In genomic region chr14:21659155-21659554, GRCm38 (mm10) we compare ENCODE assay signal across 8 mouse cellular contexts. TPM values are rescaled to one million over a fixed set of nuclear protein-coding genes. Genes with fewer than 3 reads are reported as not detected.
DNase-seq lines count a peak whose midpoint lies in the region; ATAC-seq lines count a peak whose summit lies in the region.

No protein-coding gene starts in this region.

- H3K4me3 ChIP-seq in embryonic facial prominence, embryonic 14.5 days (ENCODE audit: low read depth, low read length), result no peak overlapping the region
- H3K4me3 ChIP-seq in heart, embryonic 14.5 days (ENCODE audit: control insufficient read depth in 1 of 2, insufficient read depth in 1 of 2, low read depth in 1 of 2, low read length in 2 of 2), result peak overlapping the region in 1 of 2 experiments; percentile 29; a peak in 2 of 4 replicates
- H3K4me3 ChIP-seq in midbrain, embryonic 16.5 days (ENCODE audit: low read depth, low read length), result no peak overlapping the region

- H3K27me3 ChIP-seq in embryonic facial prominence, embryonic 14.5 days (replicated peaks; ENCODE audit: control insufficient read depth, insufficient read depth, low read length), result no peaks in the 10 kb centered on the region
- no peaks in the 10 kb centered on the region for H3K27me3 ChIP-seq in heart, embryonic 14.5 days (ENCODE audit: control insufficient read depth, insufficient read depth, low read length)
- no peaks in the 10 kb centered on the region; the same call in 1 of the 2 replicates for H3K27me3 ChIP-seq in midbrain, embryonic 16.5 days (ENCODE audit: control insufficient read depth, insufficient read depth, low read depth, low read length)

- WGBS in embryonic facial prominence, embryonic 14.5 days, result 57% methylated on average over 13 of the region's 13 CpGs
- WGBS in heart, embryonic 14.5 days, result 25% methylated on average over 13 of the region's 13 CpGs
- WGBS in midbrain, embryonic 16.5 days, result 63% methylated on average over 13 of the region's 13 CpGs

- ATAC-seq in embryonic facial prominence, embryonic 14.5 days (ENCODE audit: low read depth), result peak; percentile 78
- ATAC-seq in heart, embryonic 14.5 days (ENCODE audit: insufficient number of reproducible peaks, insufficient read depth, low FRiP score, low read depth), result peak; percentile 84
- peak; percentile 55; the same call in 1 of the 2 replicates for ATAC-seq in midbrain, embryonic 16.5 days

- peaks cover 48% of the 10 kb centered on the region for H3K36me3 ChIP-seq in embryonic facial prominence, embryonic 14.5 days (ENCODE audit: control insufficient read depth, insufficient read depth, low read length)
- H3K36me3 ChIP-seq in heart, embryonic 14.5 days (ENCODE audit: control insufficient read depth, insufficient read depth, low read length), result peaks cover 36% of the 10 kb centered on the region
- H3K36me3 ChIP-seq in midbrain, embryonic 16.5 days (ENCODE audit: control insufficient read depth, insufficient read depth, low read length), result no peaks in the 10 kb centered on the region

- no peaks in the 10 kb centered on the region for H3K9me3 ChIP-seq in embryonic facial prominence, embryonic 14.5 days (ENCODE audit: control insufficient read depth, low read length)
- no peaks in the 10 kb centered on the region for H3K9me3 ChIP-seq in heart, embryonic 14.5 days (ENCODE audit: control insufficient read depth, low read length)
- H3K9me3 ChIP-seq in midbrain, embryonic 16.5 days (replicated peaks; ENCODE audit: control insufficient read depth, low read length, poor library complexity, severe bottlenecking), result no peaks in the 10 kb centered on the region

- no peak overlapping the region for H3K9ac ChIP-seq in embryonic facial prominence, embryonic 14.5 days (ENCODE audit: low read depth, low read length)
- H3K9ac ChIP-seq in heart, embryonic 14.5 days (ENCODE audit: low read length), result 0 out of 2 replicates have a peak overlapping the region, but pooled peaks have one; percentile 19
- no peak overlapping the region for H3K9ac ChIP-seq in midbrain, embryonic 16.5 days (ENCODE audit: low read depth, low read length)

- H3K4me1 ChIP-seq in embryonic facial prominence, embryonic 14.5 days (ENCODE audit: control insufficient read depth, insufficient read depth, low read length), result no peaks in the 10 kb centered on the region; the same call in 1 of the 2 replicates
- H3K4me1 ChIP-seq in heart, embryonic 14.5 days (ENCODE audit: control insufficient read depth in 2 of 2, insufficient read depth in 2 of 2, low read length in 2 of 2), result peaks cover 9 to 17% of the 10 kb centered on the region in 2 experiments
- H3K4me1 ChIP-seq in midbrain, embryonic 16.5 days (ENCODE audit: control insufficient read depth, insufficient read depth, low read length), result peaks cover 12% of the 10 kb centered on the region

- peak; percentile 93 for DNase-seq in heart, adult 11 months
- no peak for DNase-seq in heart, postnatal 25 days (ENCODE audit: low spot score)
- DNase-seq in embryonic facial prominence, embryonic 14.5 days (ENCODE audit: low spot score), result peak; percentile 79
- no peak for DNase-seq in spleen, postnatal 10 days (ENCODE audit: low spot score in 2 of 2)
- DNase-seq in left cerebral cortex, adult 18-20 months (ENCODE audit: low spot score in 2 of 2), result no peak
- DNase-seq in frontal cortex, adult 2 months (ENCODE audit: extremely low spot score in 1 of 2, low spot score in 1 of 2), result no peak

- peak overlapping the region; percentile 19 for H3K4me2 ChIP-seq in embryonic facial prominence, embryonic 14.5 days (ENCODE audit: low read depth, low read length)
- peak overlapping the region; percentile 56 for H3K4me2 ChIP-seq in heart, embryonic 14.5 days (ENCODE audit: low read length)
- no peak overlapping the region for H3K4me2 ChIP-seq in midbrain, embryonic 16.5 days (ENCODE audit: low read length)

- intact Hi-C loops in heart, postnatal 25 days (cut with DNase I), result loop anchor here (1.0 kb wide), 1 partner anchor 522 kb away; no protein-coding TSS in a partner anchor

- 0 out of 2 replicates have a peak overlapping the region, but pooled peaks have one; percentile 40 for H3K27ac ChIP-seq in embryonic facial prominence, embryonic 14.5 days (replicated peaks; ENCODE audit: low read depth, low read length)
- peak overlapping the region; percentile 30 to 55; a peak in 3 of 4 replicates for H3K27ac ChIP-seq in heart, embryonic 14.5 days (replicated peaks in 1 of 2; ENCODE audit: control insufficient read depth in 1 of 2, insufficient read depth in 1 of 2, low read depth in 2 of 2, low read length in 2 of 2)
- peak overlapping the region; percentile 53 for H3K27ac ChIP-seq in midbrain, embryonic 16.5 days (ENCODE audit: low read length)

RNA-seq across cellular contexts. Expression of gene Dupd1, which starts 55.2 kb away (rescaled TPM):
- not detected for total RNA-seq in heart, postnatal 25 days (2021)
- 0.55 and 0.95 TPM in 2 replicates for polyA plus RNA-seq in embryonic facial prominence, embryonic 14.5 days (2014; fragmentation: Nextera tagmentation; extraction: Ambion mirVana)
- polyA plus RNA-seq in heart, embryonic 14.5 days (2014; fragmentation: Nextera tagmentation; extraction: Ambion mirVana), result 0.18 TPM in 2 replicates
- polyA plus RNA-seq in midbrain, embryonic 16.5 days (2015; fragmentation: Nextera tagmentation; extraction: Ambion mirVana), result 0.26 and 0.31 TPM in 2 replicates
- total RNA-seq in left cerebral cortex, adult 18-20 months (2021), result under 1 TPM in 1 of 2 experiments, not detected in 1; 0.66 TPM
- polyA plus RNA-seq in frontal cortex, adult 2 months (2012; rRNA removed), result 0.27 and 0.38 TPM in 2 replicates

Comparison
In these comparisons a context has a peak if more than half of its experiments do, and no peak if none do; other contexts are left out.
1. DNase-seq: peak in heart, adult 11 months (single experiment) and embryonic facial prominence, embryonic 14.5 days (single experiment); none in heart, postnatal 25 days (single experiment), spleen, postnatal 10 days (0 of 2), left cerebral cortex, adult 18-20 months (0 of 2) and frontal cortex, adult 2 months (0 of 2).
2. Peak in every context shown above with its lines, with median percentiles within 50 percentile points of each other: ATAC-seq and H3K27ac ChIP-seq.